Mouse (Mus musculus): Measurements from ENCODE around the gene Rhox3h. TPM values are rescaled to one million over a fixed set of nuclear protein-coding genes. Genes with fewer than 3 reads are reported as not detected.

Rhox3h gene
- polyA plus RNA-seq, 1 experiment from 2014 or later: not detected

Other genes with a start within 250 kb of the Rhox3h start
- 0.85 and 0.86 TPM in 2 replicates for gene Rhox4b, start 236.3 kb downstream of the Rhox3h start, polyA plus RNA-seq (2014; fragmentation: Nextera tagmentation; extraction: Ambion mirVana)
- gene Rhox2c, start 215.1 kb downstream of the Rhox3h start, polyA plus RNA-seq (2014; fragmentation: Nextera tagmentation; extraction: Ambion mirVana): 1.00 and 1.2 TPM in 2 replicates
- not detected in 2 replicates for gene Rhox3c, start 210.2 kb downstream of the Rhox3h start, polyA plus RNA-seq (2014; fragmentation: Nextera tagmentation; extraction: Ambion mirVana)
- not detected in 2 replicates for gene Rhox4c, start 188.4 kb downstream of the Rhox3h start, polyA plus RNA-seq (2014; fragmentation: Nextera tagmentation; extraction: Ambion mirVana)
- 0.43 TPM in 1 of 2 replicates, not detected in the other for gene Rhox2d, start 175.3 kb downstream of the Rhox3h start, polyA plus RNA-seq (2014; fragmentation: Nextera tagmentation; extraction: Ambion mirVana)
- gene Rhox4d, start 154.4 kb downstream of the Rhox3h start, polyA plus RNA-seq (2014; fragmentation: Nextera tagmentation; extraction: Ambion mirVana): not detected in 2 replicates
- not detected in 2 replicates for gene Rhox2e, start 138.3 kb downstream of the Rhox3h start, polyA plus RNA-seq (2014; fragmentation: Nextera tagmentation; extraction: Ambion mirVana)
- not detected in 2 replicates for gene Rhox3e, start 126.7 kb downstream of the Rhox3h start, polyA plus RNA-seq (2014; fragmentation: Nextera tagmentation; extraction: Ambion mirVana)
- 0.24 TPM in 1 of 2 replicates, not detected in the other for gene Rhox4e, start 111.4 kb downstream of the Rhox3h start, polyA plus RNA-seq (2014; fragmentation: Nextera tagmentation; extraction: Ambion mirVana)
- gene Rhox2f, start 97.4 kb downstream of the Rhox3h start, polyA plus RNA-seq (2014; fragmentation: Nextera tagmentation; extraction: Ambion mirVana): 0.38 and 0.98 TPM in 2 replicates
- gene Rhox3f, start 87.8 kb downstream of the Rhox3h start, polyA plus RNA-seq (2014; fragmentation: Nextera tagmentation; extraction: Ambion mirVana): not detected in 2 replicates
- gene Rhox4f, start 61.1 kb downstream of the Rhox3h start, polyA plus RNA-seq (2014; fragmentation: Nextera tagmentation; extraction: Ambion mirVana): not detected in 2 replicates
- not detected in 2 replicates for gene Rhox3g, start 40.2 kb downstream of the Rhox3h start, polyA plus RNA-seq (2014; fragmentation: Nextera tagmentation; extraction: Ambion mirVana)
- not detected in 2 replicates for gene Rhox2g, start 25.3 kb downstream of the Rhox3h start, polyA plus RNA-seq (2014; fragmentation: Nextera tagmentation; extraction: Ambion mirVana)
- not detected in 2 replicates for gene Rhox4g, start 17.4 kb downstream of the Rhox3h start, polyA plus RNA-seq (2014; fragmentation: Nextera tagmentation; extraction: Ambion mirVana)
- not detected in 2 replicates for gene Rhox2h, start 4.5 kb upstream of the Rhox3h start, polyA plus RNA-seq (2014; fragmentation: Nextera tagmentation; extraction: Ambion mirVana)
- 1.8 and 2.1 TPM in 2 replicates for gene Rhox5, start 136.1 kb upstream of the Rhox3h start, polyA plus RNA-seq (2014; fragmentation: Nextera tagmentation; extraction: Ambion mirVana)
- gene Rhox6, start 158.1 kb upstream of the Rhox3h start, polyA plus RNA-seq (2014; fragmentation: Nextera tagmentation; extraction: Ambion mirVana): not detected in 2 replicates
- gene Rhox7a, start 162.9 kb upstream of the Rhox3h start, polyA plus RNA-seq (2014; fragmentation: Nextera tagmentation; extraction: Ambion mirVana): not detected in 2 replicates
- gene Rhox8, start 210.2 kb upstream of the Rhox3h start, polyA plus RNA-seq (2014; fragmentation: Nextera tagmentation; extraction: Ambion mirVana): not detected in 2 replicates
- not detected in 2 replicates for gene Rhox7b, start 228.5 kb upstream of the Rhox3h start, polyA plus RNA-seq (2014; fragmentation: Nextera tagmentation; extraction: Ambion mirVana)
- not detected in 2 replicates for gene Rhox9, start 233.0 kb upstream of the Rhox3h start, polyA plus RNA-seq (2014; fragmentation: Nextera tagmentation; extraction: Ambion mirVana)

Data from embryonic facial prominence, embryonic 11.5 days (tissue).